Mouse (Mus musculus): Measurements from ENCODE around the gene Rtp3.

DNA sequence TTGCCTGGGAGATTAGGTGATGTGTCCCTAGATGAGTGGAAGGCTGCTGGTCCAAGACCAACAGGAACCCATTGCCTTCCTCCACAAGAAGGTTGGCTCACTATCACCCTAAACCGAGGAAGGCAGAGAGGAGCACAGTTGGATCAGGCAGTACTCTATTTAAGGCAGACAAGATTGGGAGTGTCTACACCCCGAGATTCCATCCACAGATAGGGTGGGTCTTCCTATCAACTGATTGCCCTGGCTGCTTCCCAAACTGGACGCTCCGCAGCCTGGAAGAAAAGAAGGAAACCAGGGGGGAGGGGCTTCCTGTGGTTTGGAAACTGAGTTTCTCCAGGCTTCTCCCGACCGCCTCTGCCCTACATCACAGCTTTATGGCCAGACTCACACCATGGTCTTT is at the start of gene Rtp3:
- TF ChIP-seq CTCF (IDR thresholded peaks at IDR 0.05; ENCODE audit: extremely low read depth, insufficient read depth, insufficient read length, insufficient replicate concordance), result no peak
- no peak for TF ChIP-seq POLR2A (IDR thresholded peaks at IDR 0.05; ENCODE audit: low read depth, low read length)

Data from spleen, adult 2 months (tissue).